Comparison of ENCODE assay signal across 22 mouse cellular contexts in the genomic region with DNA sequence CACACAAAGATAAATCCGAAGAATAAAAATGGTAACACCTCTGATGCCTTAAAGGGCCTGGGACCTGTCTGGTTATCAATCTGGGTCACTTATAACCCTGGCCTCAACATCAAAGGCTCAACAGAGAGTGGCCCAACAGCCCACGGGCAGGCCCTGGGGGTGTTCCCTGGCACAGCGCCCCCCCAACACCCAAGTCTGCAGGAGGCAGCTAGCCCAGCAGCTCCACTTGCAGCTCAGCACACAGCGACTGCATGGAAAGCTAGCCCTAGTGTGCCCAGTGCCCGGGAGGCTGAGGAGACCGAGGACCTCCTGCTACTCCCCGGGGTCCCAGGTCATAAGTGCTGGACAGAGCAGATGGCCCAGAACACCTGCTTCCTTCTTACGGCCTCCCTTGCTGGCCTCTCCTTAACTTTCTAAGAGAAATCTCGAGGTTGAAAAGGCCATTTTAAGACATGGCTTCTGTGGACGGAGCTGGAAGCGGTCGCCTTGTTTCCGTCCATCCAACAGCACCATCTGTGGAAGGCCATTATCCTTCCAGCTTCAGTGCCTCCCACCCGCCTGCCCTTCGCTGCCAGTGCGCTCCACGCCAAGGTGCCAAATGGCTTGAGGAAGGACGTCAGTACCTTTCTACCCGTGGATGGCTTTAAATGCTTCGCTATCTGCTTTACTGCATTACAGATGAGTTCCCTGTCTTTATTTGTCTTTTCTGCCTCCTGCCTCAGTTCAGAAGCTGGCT. TPM values are rescaled to one million over a fixed set of nuclear protein-coding genes. Genes with fewer than 3 reads are reported as not detected.
A peak's percentile ranks its signal among the peaks of the same experiment; 100 is the strongest.
DNase-seq lines count a peak whose midpoint lies in the region; ATAC-seq and TF ChIP-seq lines count a peak whose summit lies in the region.
"Had no signal": no experiment of that assay in that cellular context is flagged by ENCODE, and none has a peak within 500 bp of the region (broad histone marks: within the 10 kb centered on the region; RNA-seq: fewer than 3 reads in every experiment).

No protein-coding gene starts in this region.

- DNase-seq in cerebellum, adult 11 months: peak; percentile 54
- peak; percentile 82 for DNase-seq in midbrain, embryonic 11.5 days (ENCODE audit: low spot score, missing footprints)
- DNase-seq in cerebellum, postnatal 10 days: peak; percentile 74 to 78
- no peak for DNase-seq in hindbrain, postnatal 0 days (ENCODE audit: low spot score)
- DNase-seq in lung, postnatal 10 days: no peak
- DNase-seq: adrenal gland, postnatal 10 days; B cell, adult 2 months; heart, adult 18-20 months; heart, postnatal 10 days; heart, postnatal 4 days; kidney, adult 18-20 months had no signal

- H3K4me2 ChIP-seq in midbrain, embryonic 11.5 days: no peak overlapping the region
- H3K4me2 ChIP-seq in midbrain, embryonic 16.5 days (ENCODE audit: low read length): no peak overlapping the region
- H3K4me2 ChIP-seq in hindbrain, postnatal 0 days (ENCODE audit: low read depth, low read length): no peak overlapping the region
- H3K4me2 ChIP-seq: hindbrain, embryonic 13.5 days; intestine, embryonic 15.5 days had no signal

- H3K36me3 ChIP-seq in midbrain, embryonic 11.5 days (ENCODE audit: control insufficient read depth, insufficient read depth, low read length): peaks cover 29% of the 10 kb centered on the region
- H3K36me3 ChIP-seq in midbrain, embryonic 16.5 days (ENCODE audit: control insufficient read depth, insufficient read depth, low read length): peaks cover 49% of the 10 kb centered on the region
- H3K36me3 ChIP-seq in hindbrain, postnatal 0 days (ENCODE audit: insufficient read depth, low read length): peaks cover 56% of the 10 kb centered on the region

- ATAC-seq in cerebellum, adult (ENCODE audit: insufficient number of reproducible peaks, low FRiP score, low TSS enrichment): no peak
- ATAC-seq in midbrain, embryonic 11.5 days (ENCODE audit: low FRiP score): no peak
- ATAC-seq in midbrain, embryonic 16.5 days: no peak
- ATAC-seq in hindbrain, postnatal 0 days: no peak
- no peak for ATAC-seq in erythroid progenitor cell, adult 5-6 weeks (replicated peaks; ENCODE audit: low FRiP score, poor library complexity, severe bottlenecking)
- ATAC-seq: CD4-positive, CD25-positive, alpha-beta regulatory T cell, adult 4 months; forebrain, embryonic 14.5 days; intestine, embryonic 15.5 days had no signal

- H3K4me1 ChIP-seq in midbrain, embryonic 11.5 days (ENCODE audit: control insufficient read depth, insufficient read depth, low read length): no peaks in the 10 kb centered on the region
- no peaks in the 10 kb centered on the region for H3K4me1 ChIP-seq in midbrain, embryonic 16.5 days (ENCODE audit: control insufficient read depth, insufficient read depth, low read length)
- H3K4me1 ChIP-seq in hindbrain, postnatal 0 days (ENCODE audit: insufficient read depth, low read length): no peaks in the 10 kb centered on the region
- H3K4me1 ChIP-seq: embryonic facial prominence, embryonic 10.5 days; hindbrain, embryonic 13.5 days; intestine, embryonic 15.5 days had no signal

- H3K9ac ChIP-seq in midbrain, embryonic 11.5 days (ENCODE audit: low read length): no peak overlapping the region
- no peak overlapping the region for H3K9ac ChIP-seq in midbrain, embryonic 16.5 days (ENCODE audit: low read depth, low read length)
- H3K9ac ChIP-seq in hindbrain, postnatal 0 days (replicated peaks; ENCODE audit: low read length): no peak overlapping the region
- H3K9ac ChIP-seq: hindbrain, embryonic 13.5 days; intestine, embryonic 15.5 days had no signal

- no peaks in the 10 kb centered on the region for H3K9me3 ChIP-seq in midbrain, embryonic 11.5 days (ENCODE audit: control insufficient read depth, low read length)
- H3K9me3 ChIP-seq in midbrain, embryonic 16.5 days (replicated peaks; ENCODE audit: control insufficient read depth, low read length, poor library complexity, severe bottlenecking): no peaks in the 10 kb centered on the region
- no peaks in the 10 kb centered on the region for H3K9me3 ChIP-seq in hindbrain, postnatal 0 days (ENCODE audit: low read length)
- H3K9me3 ChIP-seq: embryonic facial prominence, embryonic 10.5 days; forebrain, embryonic 10.5 days; G1E; heart, embryonic 10.5 days; hindbrain, embryonic 13.5 days; intestine, embryonic 15.5 days had no signal

- TF ChIP-seq CTCF in hindbrain, postnatal 0 days (IDR thresholded peaks at IDR 0.05; ENCODE audit: low read depth): no peak

- H3K4me3 ChIP-seq in midbrain, embryonic 11.5 days (ENCODE audit: low read depth, low read length): no peak overlapping the region
- H3K4me3 ChIP-seq in midbrain, embryonic 16.5 days (ENCODE audit: low read depth, low read length): no peak overlapping the region
- H3K4me3 ChIP-seq in hindbrain, postnatal 0 days (ENCODE audit: low read length): no peak overlapping the region
- H3K4me3 ChIP-seq: embryonic facial prominence, embryonic 10.5 days; forebrain, embryonic 10.5 days; heart, embryonic 10.5 days; hindbrain, embryonic 13.5 days; intestine, embryonic 15.5 days had no signal

- no peaks in the 10 kb centered on the region for H3K27me3 ChIP-seq in midbrain, embryonic 11.5 days (ENCODE audit: control insufficient read depth, insufficient read depth, low read length)
- no peaks in the 10 kb centered on the region for H3K27me3 ChIP-seq in midbrain, embryonic 16.5 days (ENCODE audit: control insufficient read depth, insufficient read depth, low read depth, low read length)
- no peaks in the 10 kb centered on the region for H3K27me3 ChIP-seq in hindbrain, postnatal 0 days (ENCODE audit: insufficient read depth, low read length)
- H3K27me3 ChIP-seq: hindbrain, embryonic 13.5 days; intestine, embryonic 15.5 days had no signal

- WGBS in midbrain, embryonic 11.5 days: 93% methylated on average over 20 of the region's 20 CpGs
- 96% methylated on average over 20 of the region's 20 CpGs for WGBS in midbrain, embryonic 16.5 days
- WGBS in hindbrain, postnatal 0 days: 88% methylated on average over 20 of the region's 20 CpGs

- no peak overlapping the region for H3K27ac ChIP-seq in midbrain, embryonic 11.5 days (ENCODE audit: low read depth, low read length)
- H3K27ac ChIP-seq in midbrain, embryonic 16.5 days (ENCODE audit: low read length): no peak overlapping the region
- H3K27ac ChIP-seq in hindbrain, postnatal 0 days: no peak overlapping the region
- H3K27ac ChIP-seq: embryonic facial prominence, embryonic 10.5 days; forebrain, embryonic 10.5 days; heart, embryonic 10.5 days; hindbrain, embryonic 13.5 days; intestine, embryonic 15.5 days had no signal

RNA-seq across cellular contexts. Expression of gene Suds3, which starts 12.6 kb away (rescaled TPM):
- polyA plus RNA-seq in midbrain, embryonic 11.5 days (2014; fragmentation: Nextera tagmentation; extraction: Ambion mirVana): 49.0 and 50.3 TPM in 2 replicates
- 82.3 and 83.6 TPM in 2 replicates for polyA plus RNA-seq in midbrain, embryonic 16.5 days (2015; fragmentation: Nextera tagmentation; extraction: Ambion mirVana)
- total RNA-seq in hindbrain, postnatal 0 days (2014; rRNA removed): 83.4 and 99.7 TPM in 2 replicates
- 65.4 and 68.1 TPM in 2 replicates for polyA plus RNA-seq in hindbrain, postnatal 0 days (2015; fragmentation: Nextera tagmentation; extraction: Ambion mirVana)
- 23.5 and 31.7 TPM in 2 replicates for total RNA-seq in erythroid progenitor cell, adult 5-6 weeks (2015; ENCODE audit: low replicate concordance)
- total RNA-seq in erythroid progenitor cell, adult 5-6 weeks (2017; ENCODE audit: low replicate concordance): 62.6 and 70.5 TPM in 2 replicates

RNA-seq across cellular contexts. Expression of gene Taok3, which starts 16.6 kb away (rescaled TPM):
- 19.3 and 19.7 TPM in 2 replicates for polyA plus RNA-seq in midbrain, embryonic 11.5 days (2014; fragmentation: Nextera tagmentation; extraction: Ambion mirVana)
- polyA plus RNA-seq in midbrain, embryonic 16.5 days (2015; fragmentation: Nextera tagmentation; extraction: Ambion mirVana): 67.1 and 69.2 TPM in 2 replicates
- total RNA-seq in hindbrain, postnatal 0 days (2014; rRNA removed): 21.0 and 27.3 TPM in 2 replicates
- polyA plus RNA-seq in hindbrain, postnatal 0 days (2015; fragmentation: Nextera tagmentation; extraction: Ambion mirVana): 50.2 and 51.9 TPM in 2 replicates
- 53.7 and 55.1 TPM in 2 replicates for total RNA-seq in erythroid progenitor cell, adult 5-6 weeks (2015; ENCODE audit: low replicate concordance)
- total RNA-seq in erythroid progenitor cell, adult 5-6 weeks (2017; ENCODE audit: low replicate concordance): 48.5 and 60.2 TPM in 2 replicates

Comparison
In these comparisons a context has a peak if more than half of its experiments do, and no peak if none do; other contexts are left out.
1. DNase-seq: peak in cerebellum, adult 11 months (single experiment), midbrain, embryonic 11.5 days (single experiment) and cerebellum, postnatal 10 days (2 of 2); none in hindbrain, postnatal 0 days (single experiment) and lung, postnatal 10 days (single experiment).